Mouse (Mus musculus): Measurements from ENCODE around the gene Id2. TPM values are rescaled to one million over a fixed set of nuclear protein-coding genes. Genes with fewer than 3 reads are reported as not detected.

Id2 gene
- polyA plus RNA-seq, 1 experiment from 2014 or later, result 371 TPM

- Histone ChIP-seq H3K36me3 (ENCODE audit: control insufficient read depth, insufficient read depth, low read length) (no peaks in the 10 kb centered on the region), H3K9ac (replicated peaks; ENCODE audit: low read depth, low read length) (no peak overlapping the region), H3K4me2 (ENCODE audit: low read depth, low read length) (no peak overlapping the region), H3K27ac (ENCODE audit: low read depth, low read length) (no peak overlapping the region), H3K4me1 (ENCODE audit: control insufficient read depth, insufficient read depth, low read length) (no peaks in the 10 kb centered on the region), H3K4me3 (ENCODE audit: low read depth, low read length) (no peak overlapping the region), H3K27me3 (ENCODE audit: control insufficient read depth, insufficient read depth, low read length) (no peaks in the 10 kb centered on the region), H3K9me3 (ENCODE audit: control insufficient read depth, low read length) (no peaks in the 10 kb centered on the region)
- 92% methylated on average over 2 of the region's 2 CpGs for WGBS
- ATAC-seq (ENCODE audit: low read depth), result no peak
These were observed 15.9 kb upstream of the Id2 start for GRCm38 (mm10) chr12:25112806-25113205.

GRCm38 (mm10) chr12:25110682-25111078, 13.7 kb upstream of the Id2 start:
- Histone ChIP-seq H3K9ac (replicated peaks; ENCODE audit: low read depth, low read length) (no peak overlapping the region), H3K9me3 (ENCODE audit: control insufficient read depth, low read length) (no peaks in the 10 kb centered on the region), H3K27ac (ENCODE audit: low read depth, low read length) (no peak overlapping the region), H3K4me3 (ENCODE audit: low read depth, low read length) (no peak overlapping the region), H3K36me3 (ENCODE audit: control insufficient read depth, insufficient read depth, low read length) (no peaks in the 10 kb centered on the region), H3K4me1 (ENCODE audit: control insufficient read depth, insufficient read depth, low read length) (no peaks in the 10 kb centered on the region), H3K27me3 (ENCODE audit: control insufficient read depth, insufficient read depth, low read length) (no peaks in the 10 kb centered on the region), H3K4me2 (ENCODE audit: low read depth, low read length) (no peak overlapping the region)
- no peak for ATAC-seq (ENCODE audit: low read depth)
- WGBS, result 90% methylated on average over 7 of the region's 7 CpGs

GRCm38 (mm10) chr12:25109971-25110681, 13.2 kb upstream of the Id2 start:
- no peaks in the 10 kb centered on the region for H3K36me3 ChIP-seq (ENCODE audit: control insufficient read depth, insufficient read depth, low read length)
- WGBS, result 72% methylated on average over 7 of the region's 7 CpGs
- no peak overlapping the region for H3K4me2 ChIP-seq (ENCODE audit: low read depth, low read length)
- H3K4me1 ChIP-seq (ENCODE audit: control insufficient read depth, insufficient read depth, low read length), result no peaks in the 10 kb centered on the region
- H3K9ac ChIP-seq (replicated peaks; ENCODE audit: low read depth, low read length), result no peak overlapping the region
- no peak overlapping the region for H3K4me3 ChIP-seq (ENCODE audit: low read depth, low read length)
- no peaks in the 10 kb centered on the region for H3K9me3 ChIP-seq (ENCODE audit: control insufficient read depth, low read length)
- no peaks in the 10 kb centered on the region for H3K27me3 ChIP-seq (ENCODE audit: control insufficient read depth, insufficient read depth, low read length)
- H3K27ac ChIP-seq (ENCODE audit: low read depth, low read length), result no peak overlapping the region
- no peak for ATAC-seq (ENCODE audit: low read depth)

GRCm38 (mm10) chr12:25108865-25109264, 11.9 kb upstream of the Id2 start:
- no peaks in the 10 kb centered on the region for H3K36me3 ChIP-seq (ENCODE audit: control insufficient read depth, insufficient read depth, low read length)
- H3K4me2 ChIP-seq (ENCODE audit: low read depth, low read length), result no peak overlapping the region
- no peaks in the 10 kb centered on the region for H3K9me3 ChIP-seq (ENCODE audit: control insufficient read depth, low read length)
- no peak overlapping the region for H3K27ac ChIP-seq (ENCODE audit: low read depth, low read length)
- no peaks in the 10 kb centered on the region for H3K27me3 ChIP-seq (ENCODE audit: control insufficient read depth, insufficient read depth, low read length)
- no peak overlapping the region for H3K4me3 ChIP-seq (ENCODE audit: low read depth, low read length)
- WGBS, result 76% methylated on average over 2 of the region's 2 CpGs
- no peaks in the 10 kb centered on the region for H3K4me1 ChIP-seq (ENCODE audit: control insufficient read depth, insufficient read depth, low read length)
- ATAC-seq (ENCODE audit: low read depth), result no peak
- no peak overlapping the region for H3K9ac ChIP-seq (replicated peaks; ENCODE audit: low read depth, low read length)

GRCm38 (mm10) chr12:25104541-25104940, 7.6 kb upstream of the Id2 start:
- Histone ChIP-seq H3K9me3 (ENCODE audit: control insufficient read depth, low read length) (no peaks in the 10 kb centered on the region), H3K27me3 (ENCODE audit: control insufficient read depth, insufficient read depth, low read length) (no peaks in the 10 kb centered on the region), H3K27ac (ENCODE audit: low read depth, low read length) (no peak overlapping the region), H3K4me3 (ENCODE audit: low read depth, low read length) (no peak overlapping the region), H3K4me2 (ENCODE audit: low read depth, low read length) (no peak overlapping the region), H3K4me1 (ENCODE audit: control insufficient read depth, insufficient read depth, low read length) (peaks cover 11% of the 10 kb centered on the region), H3K36me3 (ENCODE audit: control insufficient read depth, insufficient read depth, low read length) (no peaks in the 10 kb centered on the region), H3K9ac (replicated peaks; ENCODE audit: low read depth, low read length) (no peak overlapping the region)
- ATAC-seq (ENCODE audit: low read depth), result no peak

GRCm38 (mm10) chr12:25103911-25104310, 7.0 kb upstream of the Id2 start:
- Histone ChIP-seq H3K27me3 (ENCODE audit: control insufficient read depth, insufficient read depth, low read length) (no peaks in the 10 kb centered on the region), H3K4me1 (ENCODE audit: control insufficient read depth, insufficient read depth, low read length) (peaks cover 14% of the 10 kb centered on the region), H3K36me3 (ENCODE audit: control insufficient read depth, insufficient read depth, low read length) (no peaks in the 10 kb centered on the region), H3K4me3 (ENCODE audit: low read depth, low read length) (no peak overlapping the region), H3K9ac (replicated peaks; ENCODE audit: low read depth, low read length) (no peak overlapping the region), H3K4me2 (ENCODE audit: low read depth, low read length) (no peak overlapping the region), H3K9me3 (ENCODE audit: control insufficient read depth, low read length) (no peaks in the 10 kb centered on the region), H3K27ac (ENCODE audit: low read depth, low read length) (no peak overlapping the region)
- WGBS, result 88% methylated on average over 6 of the region's 6 CpGs
- ATAC-seq (ENCODE audit: low read depth), result no peak

GRCm38 (mm10) chr12:25101389-25101788, 4.4 kb upstream of the Id2 start:
- Histone ChIP-seq H3K9me3 (ENCODE audit: control insufficient read depth, low read length) (no peaks in the 10 kb centered on the region), H3K36me3 (ENCODE audit: control insufficient read depth, insufficient read depth, low read length) (no peaks in the 10 kb centered on the region), H3K4me2 (ENCODE audit: low read depth, low read length) (peak overlapping the region; percentile 91; the same call in 1 of the 2 replicates), H3K4me1 (ENCODE audit: control insufficient read depth, insufficient read depth, low read length) (peaks cover 31% of the 10 kb centered on the region), H3K27me3 (ENCODE audit: control insufficient read depth, insufficient read depth, low read length) (no peaks in the 10 kb centered on the region), H3K9ac (replicated peaks; ENCODE audit: low read depth, low read length) (0 out of 2 replicates have a peak overlapping the region, but pooled peaks have one; percentile 55), H3K27ac (ENCODE audit: low read depth, low read length) (peak overlapping the region; percentile 94; the same call in 1 of the 2 replicates), H3K4me3 (ENCODE audit: low read depth, low read length) (no peak overlapping the region)
- no peak for ATAC-seq (ENCODE audit: low read depth)
- 19% methylated on average over 5 of the region's 5 CpGs for WGBS

GRCm38 (mm10) chr12:25100411-25101217, 3.7 kb upstream of the Id2 start:
- no peaks in the 10 kb centered on the region for H3K27me3 ChIP-seq (ENCODE audit: control insufficient read depth, insufficient read depth, low read length)
- H3K9ac ChIP-seq (replicated peaks; ENCODE audit: low read depth, low read length), result peak overlapping the region; percentile 55
- no peak for ATAC-seq (ENCODE audit: low read depth)
- peak overlapping the region; percentile 91 for H3K4me2 ChIP-seq (ENCODE audit: low read depth, low read length)
- H3K27ac ChIP-seq (ENCODE audit: low read depth, low read length), result peak overlapping the region; percentile 94
- no peaks in the 10 kb centered on the region for H3K36me3 ChIP-seq (ENCODE audit: control insufficient read depth, insufficient read depth, low read length)
- H3K4me3 ChIP-seq (ENCODE audit: low read depth, low read length), result peak overlapping the region; percentile 47
- peaks cover 31% of the 10 kb centered on the region for H3K4me1 ChIP-seq (ENCODE audit: control insufficient read depth, insufficient read depth, low read length)
- WGBS, result under 1% methylated on average over 57 of the region's 59 CpGs
- no peaks in the 10 kb centered on the region for H3K9me3 ChIP-seq (ENCODE audit: control insufficient read depth, low read length)

Measured in neural tube, embryonic 14.5 days (tissue).